Mouse (Mus musculus) embryonic facial prominence, embryonic 11.5 days (tissue): ENCODE measurements around the gene Zbtb6. TPM values are rescaled to one million over a fixed set of nuclear protein-coding genes. Genes with fewer than 3 reads are reported as not detected.

ENCODE experiments used
- ATAC-seq: fragments of 200-750 bp; cut with Nextera tagmentation; replicated peaks from 2 replicates; pipeline ENCODE4 v1.8.0; 2017; ENCODE audit warnings: low read depth; ENCODE audit not compliant: insufficient number of reproducible peaks, low FRiP score, low TSS enrichment
- DNase-seq: peaks from one replicate; pipeline ENCODE4 v3.0.0-alpha.2; 2015; ENCODE audit warnings: low spot score
- H3K27ac ChIP-seq: fragments of 300-500 bp; sonication (generic); replicated peaks from 2 replicates; pipeline ENCODE4 v1.5.1; 2014; ENCODE audit warnings: mild to moderate bottlenecking, low read depth, low read length, control low read depth
- H3K27me3 ChIP-seq: fragments of 300-500 bp; sonication (generic); 2 replicates; pipeline ENCODE4 v1.6.1; 2014; ENCODE audit warnings: mild to moderate bottlenecking, low read length, moderate library complexity, mixed read lengths; ENCODE audit not compliant: control insufficient read depth, insufficient read depth
- H3K36me3 ChIP-seq: fragments of 300-500 bp; sonication (generic); replicated peaks from 2 replicates; pipeline ENCODE4 v1.6.1; 2014; ENCODE audit warnings: low read depth, mild to moderate bottlenecking, low read length, moderate library complexity, mixed read lengths; ENCODE audit not compliant: control insufficient read depth, insufficient read depth
- H3K4me1 ChIP-seq: fragments of 300-500 bp; sonication (generic); 2 replicates; pipeline ENCODE4 v1.6.1; 2014; ENCODE audit warnings: low read length, mixed read lengths; ENCODE audit not compliant: control insufficient read depth, insufficient read depth
- H3K4me2 ChIP-seq: fragments of 300-500 bp; sonication (generic); 2 replicates; pipeline ENCODE4 v1.6.1; 2014; ENCODE audit warnings: low read depth, mild to moderate bottlenecking, control low read depth, low read length, moderate library complexity
- H3K4me3 ChIP-seq: fragments of 300-500 bp; sonication (generic); 2 replicates; pipeline ENCODE4 v1.5.1; 2014; ENCODE audit warnings: low read depth, low read length, control low read depth
- H3K9ac ChIP-seq: fragments of 300-500 bp; sonication (generic); replicated peaks from 2 replicates; pipeline ENCODE4 v1.6.1; 2014; ENCODE audit warnings: mild to moderate bottlenecking, control low read depth, low read length
- H3K9me3 ChIP-seq: fragments of 300-500 bp; sonication (generic); replicated peaks from 2 replicates; pipeline ENCODE4 v1.6.1; 2016; ENCODE audit warnings: mild to moderate bottlenecking, low read length, inconsistent platforms, mixed read lengths; ENCODE audit not compliant: control insufficient read depth
- WGBS: fragments of 180-500 bp; shearing (Covaris S2); extraction: QIAGEN DNeasy Blood & Tissue Kit; methylation state at CpG from one replicate; pipeline ENCODE4 v1.1.7; 2014; 5-methylcytosine and 5-hydroxymethylcytosine counted together
- polyA plus RNA-seq: library from polyadenylated mRNA; unstranded; fragments of >200 nt; fragmentation: Nextera tagmentation; extraction: Ambion mirVana; gene quantifications from 2 replicates; pipeline ENCODE4 v1.2.1, GENCODE M21; 2014

The Zbtb6 gene
- polyA plus RNA-seq, 1 experiment from 2014 or later: 5.3 TPM

DNA sequence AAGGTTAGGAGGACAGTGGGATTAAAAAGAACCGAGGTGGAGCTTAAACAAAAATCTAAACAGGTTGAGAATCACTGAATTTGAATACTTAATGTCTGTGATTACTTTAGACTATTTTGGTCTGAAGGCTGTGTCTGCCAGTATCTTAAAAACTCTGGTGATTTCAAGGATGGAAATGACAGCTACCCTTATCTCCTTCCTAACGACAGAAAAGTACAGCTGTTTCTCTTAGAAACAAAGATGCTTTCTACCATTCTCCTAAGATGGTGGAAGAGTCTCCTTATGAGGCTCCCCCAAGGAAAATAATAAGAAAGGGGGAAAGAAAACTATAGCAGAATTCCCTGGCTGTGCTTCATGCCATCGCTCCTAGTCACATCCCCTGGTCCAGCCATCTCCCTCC lies 21.1 kb downstream of the Zbtb6 start:
- Histone ChIP-seq H3K4me1 (no peaks in the 10 kb centered on the region), H3K4me2 (peak overlapping the region; percentile 64), H3K27me3 (no peaks in the 10 kb centered on the region), H3K9me3 (no peaks in the 10 kb centered on the region), H3K36me3 (no peaks in the 10 kb centered on the region), H3K27ac (peak overlapping the region; percentile 93; the same call in 1 of the 2 replicates), H3K9ac (peak overlapping the region; percentile 99), H3K4me3 (peak overlapping the region; percentile 97)
- no peak for ATAC-seq
- DNase-seq: no peak
- WGBS: 6% methylated on average over 3 of the region's 3 CpGs

DNA sequence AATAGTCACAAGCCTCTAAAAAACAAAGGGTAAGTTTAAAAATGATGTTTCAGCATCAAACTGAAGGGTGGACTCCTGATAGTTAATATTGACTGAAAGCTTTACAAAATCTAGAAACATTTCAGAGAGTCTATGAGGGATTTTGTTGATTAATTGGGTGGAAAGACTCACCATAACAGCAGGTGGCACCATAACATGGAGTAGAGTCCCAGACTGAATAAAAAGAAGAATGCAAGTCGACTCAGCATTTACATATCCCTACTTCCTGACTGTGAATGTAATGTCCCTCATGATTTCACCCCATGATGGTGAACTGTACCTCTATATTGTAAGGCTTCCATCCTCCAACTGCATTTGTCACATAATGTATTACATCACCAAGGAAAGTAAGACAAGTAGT lies 47.4 kb downstream of the Zbtb6 start:
- Histone ChIP-seq H3K4me2 (no peak overlapping the region), H3K36me3 (no peaks in the 10 kb centered on the region; the same call in none of the 2 replicates), H3K9me3 (no peaks in the 10 kb centered on the region), H3K27me3 (no peaks in the 10 kb centered on the region), H3K27ac (no peak overlapping the region), H3K4me1 (no peaks in the 10 kb centered on the region), H3K9ac (no peak overlapping the region), H3K4me3 (no peak overlapping the region)
- ATAC-seq (no peak), DNase-seq (no peak)
- 76% methylated on average over 1 of the region's 1 CpGs for WGBS

DNA sequence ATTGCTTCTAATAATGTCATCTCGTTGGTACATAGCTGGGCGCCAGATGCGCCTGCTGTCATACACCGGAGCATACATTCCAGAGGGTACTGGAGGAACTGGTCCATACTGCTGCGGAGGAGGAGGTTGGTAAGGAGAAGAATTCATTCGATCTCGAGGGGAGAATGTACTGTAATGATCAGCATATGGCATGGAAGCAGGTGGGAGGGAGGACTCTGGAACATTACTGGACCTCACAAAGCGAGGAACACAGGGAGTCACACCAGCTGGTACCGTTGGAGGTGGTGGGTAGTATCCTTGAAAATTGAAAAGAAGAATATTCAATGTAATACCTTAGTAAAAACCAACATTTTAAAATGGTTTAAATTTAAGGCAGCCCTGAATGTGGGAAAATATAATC lies 60.0 kb downstream of the Zbtb6 start:
- Histone ChIP-seq H3K36me3 (peaks cover 3% of the 10 kb centered on the region), H3K4me1 (no peaks in the 10 kb centered on the region)
- WGBS: 93% methylated on average over 9 of the region's 9 CpGs

DNA sequence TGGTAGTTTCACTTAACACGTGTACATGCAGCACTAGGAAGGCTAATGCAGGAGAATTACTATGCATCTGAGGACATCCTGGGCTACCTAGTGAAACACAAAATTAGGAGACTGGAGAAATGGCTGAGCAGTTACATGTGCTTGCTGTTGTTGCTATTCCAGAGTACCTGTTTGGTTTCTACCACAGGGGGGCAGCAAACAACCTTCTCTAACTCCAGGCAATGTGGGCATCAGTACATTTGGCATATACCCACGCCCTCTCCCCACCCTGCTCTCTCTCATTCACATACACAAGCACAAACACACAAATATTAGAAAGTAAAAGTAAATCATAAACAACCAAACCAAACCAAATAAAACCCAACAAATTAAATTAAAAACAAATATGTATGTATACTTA lies 62.8 kb downstream of the Zbtb6 start:
- H3K9ac ChIP-seq: no peak overlapping the region
- peaks cover 3% of the 10 kb centered on the region for H3K36me3 ChIP-seq
- H3K4me2 ChIP-seq: no peak overlapping the region
- no peak for ATAC-seq
- no peaks in the 10 kb centered on the region for H3K9me3 ChIP-seq
- H3K27ac ChIP-seq: no peak overlapping the region
- 68% methylated on average over 2 of the region's 2 CpGs for WGBS
- DNase-seq: peak; percentile 76
- H3K27me3 ChIP-seq: no peaks in the 10 kb centered on the region
- no peaks in the 10 kb centered on the region for H3K4me1 ChIP-seq
- no peak overlapping the region for H3K4me3 ChIP-seq

More for the DNA sequence above, 60.0 kb downstream of the Zbtb6 start:
- no peaks in the 10 kb centered on the region for H3K9me3 ChIP-seq
- no peak for ATAC-seq
- H3K4me2 ChIP-seq: no peak overlapping the region
- no peak overlapping the region for H3K27ac ChIP-seq
- no peak overlapping the region for H3K9ac ChIP-seq
- H3K27me3 ChIP-seq: no peaks in the 10 kb centered on the region
- no peak for DNase-seq
- H3K4me3 ChIP-seq: no peak overlapping the region

GRCm38 (mm10) chr2:37376018-37376417 lies 67.0 kb downstream of the Zbtb6 start:
- no peaks in the 10 kb centered on the region for H3K4me1 ChIP-seq
- no peak overlapping the region for H3K4me2 ChIP-seq
- no peak for ATAC-seq
- H3K9me3 ChIP-seq: no peaks in the 10 kb centered on the region
- no peaks in the 10 kb centered on the region for H3K27me3 ChIP-seq
- 97% methylated on average over 1 of the region's 1 CpGs for WGBS
- no peak overlapping the region for H3K27ac ChIP-seq
- peaks cover 3% of the 10 kb centered on the region for H3K36me3 ChIP-seq
- H3K4me3 ChIP-seq: no peak overlapping the region
- DNase-seq: no peak
- no peak overlapping the region for H3K9ac ChIP-seq

Other genes with a start within 250 kb of the Zbtb6 start
- gene Olfr366, start 231.6 kb downstream of the Zbtb6 start, polyA plus RNA-seq: not detected in 2 replicates
- gene Olfr368, start 116.7 kb downstream of the Zbtb6 start, polyA plus RNA-seq: not detected in 2 replicates
- 67.0 and 69.7 TPM in 2 replicates for gene Pdcl, start 83.8 kb downstream of the Zbtb6 start, polyA plus RNA-seq
- gene Rc3h2, start 20.3 kb downstream of the Zbtb6 start, polyA plus RNA-seq: 14.0 and 16.2 TPM in 2 replicates
- 11.5 and 14.2 TPM in 2 replicates for gene Zbtb26, start within 50 bp of the Zbtb6 start, polyA plus RNA-seq
- 46.7 and 50.5 TPM in 2 replicates for gene Rabgap1, start 108 bp upstream of the Zbtb6 start, polyA plus RNA-seq
- gene Gpr21, start 73.2 kb upstream of the Zbtb6 start, polyA plus RNA-seq: 0.67 and 0.84 TPM in 2 replicates